Mouse (Mus musculus) lung, adult 2 months (tissue): ENCODE measurements around the gene Maml1. TPM values are rescaled to one million over a fixed set of nuclear protein-coding genes. Genes with fewer than 3 reads are reported as not detected.

ENCODE experiments used
- DNase-seq: peaks from one replicate; pipeline ENCODE4 v3.0.0; 2022
- H3K4me1 ChIP-seq: fragments of 200-500 bp; 2 replicates; pipeline ENCODE4 v1.6.1; 2011; ENCODE audit warnings: low read length; ENCODE audit not compliant: control insufficient read depth, insufficient read depth
- H3K4me3 ChIP-seq: fragments of 200-500 bp; replicated peaks from 2 replicates; pipeline ENCODE3; 2011; ENCODE audit warnings: low read depth, mild to moderate bottlenecking, control low read depth, low read length; ENCODE audit errors: extremely low read depth
- CTCF ChIP-seq: fragments of 200-500 bp; IDR thresholded peaks from 2 replicates; pipeline ENCODE4 v1.5.1; 2011; ENCODE audit warnings: mild to moderate bottlenecking, low read length, control low read depth; ENCODE audit not compliant: insufficient read depth
- POLR2A ChIP-seq: fragments of 200-500 bp; IDR thresholded peaks from 2 replicates; pipeline ENCODE4 v1.6.1; 2011; ENCODE audit warnings: low read depth, mild to moderate bottlenecking, control low read depth, low read length, borderline replicate concordance; ENCODE audit errors: extremely low read depth
- whole genome bisulfite sequencing: fragments of 180-500 bp; shearing (Covaris S2); methylation state at CpG from one replicate; pipeline ENCODE4 v1.1.7; 2018; 5-methylcytosine and 5-hydroxymethylcytosine counted together
- polyA plus RNA-seq: library from polyadenylated mRNA; depleted of rRNA; stranded (reverse); fragments of >200 nt; gene quantifications from 2 replicates; pipeline ENCODE4 v1.2.3, GENCODE M21; 2012; rRNA removed

The Maml1 gene
- polyA plus RNA-seq = 19.5 and 22.5 TPM in 2 replicates

GRCm38 (mm10) chr11:50292190-50292855 lies at the start of gene Maml1:
Maml1 (minus strand) TSS chr11:50292311.
- WGBS = under 1% methylated on average over 45 of the region's 45 CpGs
- TF ChIP-seq POLR2A = peak; percentile 94; the same call in 1 of the 2 replicates
- TF ChIP-seq CTCF = no peak
- peaks cover 7% of the 10 kb centered on the region; the same call in 1 of the 2 replicates for H3K4me1 ChIP-seq
- peak within 1 kb of the TSS; percentile 76 for H3K4me3 ChIP-seq
- DNase-seq = peak; percentile 98

- no peak for DNase-seq
- H3K4me3 ChIP-seq = no peak overlapping the region
- no peaks in the 10 kb centered on the region for H3K4me1 ChIP-seq
- WGBS = 68% methylated on average over 4 of the region's 4 CpGs
- TF ChIP-seq POLR2A (no peak), CTCF (no peak)
These were observed 44.8 kb upstream of the Maml1 start for GRCm38 (mm10) chr11:50336891-50337290.

GRCm38 (mm10) chr11:50336126-50336525 lies 44.0 kb upstream of the Maml1 start:
- H3K4me1 ChIP-seq = no peaks in the 10 kb centered on the region
- TF ChIP-seq POLR2A (no peak), CTCF (no peak)
- H3K4me3 ChIP-seq = no peak overlapping the region
- no peak for DNase-seq
- 20% methylated on average over 1 of the region's 1 CpGs for WGBS

DNA sequence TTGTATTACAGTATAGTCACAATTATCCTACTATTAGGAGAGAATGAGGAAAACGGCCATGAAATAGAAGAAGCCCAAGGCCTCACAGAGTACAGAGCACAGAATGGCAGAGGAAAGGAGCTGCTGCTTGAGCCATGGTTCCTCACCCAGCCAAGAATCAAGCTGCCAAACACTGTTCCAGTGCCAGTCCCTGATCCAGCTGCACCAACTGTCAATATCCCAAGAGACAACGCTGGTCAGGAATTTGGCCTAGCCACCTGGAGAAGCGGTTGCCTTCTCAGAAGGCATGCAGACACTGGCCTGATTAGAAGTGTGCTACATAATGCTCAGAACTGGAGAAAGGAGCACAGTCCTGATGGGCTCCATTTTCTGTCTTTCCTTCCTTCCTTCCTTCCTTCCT lies 41.1 kb upstream of the Maml1 start:
- Histone ChIP-seq H3K4me1 (no peaks in the 10 kb centered on the region), H3K4me3 (no peak overlapping the region)
- 77% methylated on average over 3 of the region's 3 CpGs for WGBS
- TF ChIP-seq POLR2A (no peak), CTCF (no peak)
- no peak for DNase-seq

- no peak for TF ChIP-seq POLR2A
- TF ChIP-seq CTCF = no peak
- H3K4me3 ChIP-seq = no peak overlapping the region
- no peak for DNase-seq
- WGBS = 100% methylated on average over 1 of the region's 1 CpGs
- peaks cover 3% of the 10 kb centered on the region; the same call in 1 of the 2 replicates for H3K4me1 ChIP-seq
These were observed 37.3 kb upstream of the Maml1 start for GRCm38 (mm10) chr11:50329378-50329777.

DNA sequence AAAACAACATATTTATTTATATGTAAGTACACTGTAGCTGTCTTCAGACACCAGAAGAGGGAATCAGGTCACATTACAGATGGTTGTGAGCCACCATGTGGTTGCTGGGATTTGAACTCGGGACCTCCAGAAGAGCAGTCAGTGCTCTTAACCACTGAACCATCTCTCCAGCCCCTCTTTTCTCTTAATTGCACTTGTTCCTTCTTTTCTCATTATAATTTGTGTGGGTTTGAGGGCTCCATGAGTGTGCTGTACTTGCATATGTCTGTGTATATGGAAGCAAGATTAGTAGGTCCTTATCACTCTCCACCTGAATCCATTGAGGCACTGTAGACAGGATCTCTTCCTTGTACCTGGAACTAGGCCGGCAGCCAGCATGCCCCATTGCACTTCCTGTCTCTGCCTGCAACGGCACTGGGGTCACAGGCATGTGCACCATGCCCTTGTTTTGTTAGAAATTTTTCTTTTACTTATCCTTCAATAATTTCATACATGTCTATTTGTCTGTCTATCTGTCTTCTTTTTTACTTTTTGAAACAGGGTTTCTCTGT lies 36.0 kb upstream of the Maml1 start:
- no peak for DNase-seq
- Histone ChIP-seq H3K4me1 (peaks cover 7% of the 10 kb centered on the region), H3K4me3 (no peak overlapping the region)
- TF ChIP-seq CTCF = no peak
- TF ChIP-seq POLR2A = no peak
- 70% methylated on average over 3 of the region's 3 CpGs for WGBS

GRCm38 (mm10) chr11:50326302-50326966 lies 34.3 kb upstream of the Maml1 start:
- H3K4me3 ChIP-seq = peak overlapping the region; percentile 76
- TF ChIP-seq CTCF (no peak), POLR2A (no peak)
- peaks cover 7% of the 10 kb centered on the region for H3K4me1 ChIP-seq
- DNase-seq = no peak
- WGBS = 3% methylated on average over 7 of the region's 7 CpGs

GRCm38 (mm10) chr11:50325496-50326301 lies 33.6 kb upstream of the Maml1 start, which contains the start of gene Canx:
Canx (minus strand) TSS chr11:50325673.
- DNase-seq = peak; percentile 99
- Histone ChIP-seq H3K4me1 (peaks cover 7% of the 10 kb centered on the region), H3K4me3 (peak within 1 kb of the TSS; percentile 90)
- WGBS = under 1% methylated on average over 64 of the region's 64 CpGs
- TF ChIP-seq POLR2A = peak; percentile 99
- TF ChIP-seq CTCF = no peak
